Mouse (Mus musculus) ES-E14 (cell line): Measurements from ENCODE around the gene Trip12.

ENCODE experiments used
- CHD2 ChIP-seq: IDR thresholded peaks from 2 replicates; pipeline ENCODE4 v1.6.1; 2014; ENCODE audit warnings: mild to moderate bottlenecking, low read depth, low read length, inconsistent platforms
- HCFC1 ChIP-seq: IDR thresholded peaks from 2 replicates; pipeline ENCODE4 v1.6.1; 2012; ENCODE audit warnings: low read length, inconsistent platforms, borderline replicate concordance; ENCODE audit not compliant: insufficient read depth
- MAFK ChIP-seq: IDR thresholded peaks from 2 replicates; pipeline ENCODE4 v1.6.1; 2014; ENCODE audit warnings: mild to moderate bottlenecking, low read depth, low read length, inconsistent platforms; ENCODE audit not compliant: insufficient read depth
- ZC3H11A ChIP-seq: IDR thresholded peaks from 2 replicates; pipeline ENCODE4 v1.6.1; 2012; ENCODE audit warnings: low read depth, mild to moderate bottlenecking, inconsistent platforms, low read length, borderline replicate concordance
- ZNF384 ChIP-seq: IDR thresholded peaks from 2 replicates; pipeline ENCODE4 v1.6.1; 2012; ENCODE audit warnings: low read depth, low read length, inconsistent platforms

DNA sequence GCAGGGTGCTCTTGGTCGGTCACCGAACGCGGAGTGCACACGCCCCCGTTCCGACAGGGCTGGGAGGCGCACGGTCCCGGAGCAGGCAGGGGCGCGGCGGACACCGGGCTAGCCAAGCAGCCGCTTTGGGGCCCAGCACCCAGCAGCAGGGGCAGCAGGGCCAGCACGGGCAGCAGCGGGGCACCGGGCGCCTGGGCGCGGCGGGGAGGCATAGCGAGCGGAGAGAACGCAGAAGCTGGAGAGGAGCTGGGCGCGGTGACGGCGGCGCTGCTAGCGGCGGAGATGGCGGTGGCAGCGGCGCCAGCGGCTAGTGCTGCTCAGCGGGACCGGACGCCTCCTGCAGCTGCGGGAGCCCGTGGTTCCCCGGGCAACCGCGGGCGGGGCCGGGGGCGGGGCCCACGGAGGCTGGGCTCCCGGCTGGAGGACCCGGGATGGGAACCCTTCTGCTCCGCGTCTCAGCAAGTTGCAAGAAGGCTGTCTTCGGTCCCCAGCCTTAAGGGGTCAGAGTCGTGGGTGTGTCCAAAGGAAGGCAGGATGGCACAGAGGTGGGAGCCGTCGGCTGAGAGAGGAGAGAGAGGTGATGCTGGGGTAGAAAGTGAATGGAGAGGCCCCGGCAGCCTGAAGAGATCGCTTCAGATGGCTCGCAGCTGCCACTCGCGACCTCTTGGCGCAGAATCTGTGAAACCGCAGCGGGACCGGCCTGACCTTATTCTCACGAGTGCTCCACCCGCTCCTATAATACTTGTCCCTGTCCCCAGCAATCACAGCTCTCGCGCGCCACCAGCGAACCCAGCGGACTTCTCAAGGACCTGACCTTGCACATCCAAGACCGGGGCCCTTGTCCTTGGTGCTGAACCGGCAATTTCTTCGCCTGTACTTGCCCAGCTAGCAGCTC, 144.6 kb downstream of the Trip12 start, which contains the start of gene Dner:
- TF ChIP-seq ZNF384 (no peak), MAFK (peak; percentile 82), CHD2 (no peak), ZC3H11A (no peak), HCFC1 (no peak)
